Mouse (Mus musculus): ENCODE results near the gene Wipi2.

DNA sequence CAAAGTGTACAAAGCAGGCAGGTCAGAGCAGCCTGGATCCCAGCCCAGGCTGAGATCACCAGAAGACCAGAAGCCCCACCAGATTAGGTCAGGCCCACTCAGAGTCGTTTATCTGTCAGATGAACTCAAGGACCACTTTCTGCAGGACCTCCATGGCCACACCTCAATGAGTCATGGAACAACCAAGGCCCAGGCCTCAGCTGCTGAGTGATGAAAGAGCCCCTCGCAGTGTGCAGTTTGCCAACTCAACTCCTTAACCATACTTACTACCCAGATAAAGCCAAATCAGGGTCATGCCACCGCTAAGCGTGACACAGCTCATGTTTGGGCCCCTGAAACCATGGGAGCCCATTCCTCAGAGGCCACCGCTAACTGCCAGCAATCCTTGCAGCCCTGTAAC is 80.2 kb downstream of the Wipi2 start:
- TF ChIP-seq POLR2A (IDR thresholded peaks at IDR 0.05; ENCODE audit: insufficient read length, low read depth) (no peak), MYOG (IDR thresholded peaks at IDR 0.05; ENCODE audit: control insufficient read depth in 1 of 3, insufficient read depth in 1 of 3, insufficient read length in 2 of 3, low read depth in 2 of 3) (no peak), POLR2AphosphoS2 (IDR thresholded peaks at IDR 0.05; ENCODE audit: insufficient read length, low read depth) (no peak), USF1 (IDR thresholded peaks at IDR 0.05; ENCODE audit: low read depth) (no peak), E2F4 (IDR thresholded peaks at IDR 0.05; ENCODE audit: insufficient read depth) (no peak)

Data from myocyte (in vitro differentiated cells).